Mouse (Mus musculus): ENCODE results near the gene Abhd6.

DNA sequence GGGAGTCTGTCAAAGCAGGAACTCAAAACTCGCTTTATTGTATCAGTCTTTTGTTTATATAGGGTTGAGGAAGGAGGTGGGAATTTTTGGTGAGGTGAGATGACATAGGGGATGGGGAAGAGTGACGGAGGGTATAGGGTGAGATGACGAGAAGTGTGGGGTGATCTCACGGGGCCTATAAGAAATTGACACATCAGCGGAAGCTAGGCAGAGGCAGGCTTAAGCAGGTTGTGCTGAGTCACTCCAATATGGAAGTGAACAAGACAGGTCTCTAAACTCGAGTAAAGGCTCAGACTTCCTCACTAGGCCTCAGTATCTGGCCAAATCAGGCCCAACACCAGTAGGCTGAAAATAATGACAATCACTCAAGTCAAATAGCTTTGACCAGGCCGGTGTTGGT, 57.2 kb downstream of the Abhd6 start:
- no peak for TF ChIP-seq CTCF (IDR thresholded peaks at IDR 0.05; ENCODE audit: low read depth)
- no peak for TF ChIP-seq EP300 (optimal IDR thresholded peaks at IDR 0.05)
